Mouse (Mus musculus) testis, adult 2 months (tissue): ENCODE data around the gene Alpk1. TPM values are rescaled to one million over a fixed set of nuclear protein-coding genes. Genes with fewer than 3 reads are reported as not detected.
A peak's percentile ranks its signal among the peaks of the same experiment; 100 is the strongest.

ENCODE experiments used
- H3K27ac ChIP-seq: fragments of 200-500 bp; 2 replicates; pipeline ENCODE4 v1.5.1; 2012; ENCODE audit warnings: low read depth, low read length; ENCODE audit not compliant: control insufficient read depth, insufficient read depth
- H3K27me3 ChIP-seq: fragments of 200-500 bp; 2 replicates; pipeline ENCODE4 v1.6.1; 2012; ENCODE audit warnings: mild to moderate bottlenecking, low read length, moderate library complexity; ENCODE audit not compliant: control insufficient read depth, insufficient read depth
- H3K36me3 ChIP-seq: fragments of 200-500 bp; 2 replicates; pipeline ENCODE4 v1.6.1; 2012; ENCODE audit warnings: mild to moderate bottlenecking, low read length; ENCODE audit not compliant: control insufficient read depth, insufficient read depth
- H3K4me1 ChIP-seq: fragments of 200-500 bp; 2 replicates; pipeline ENCODE4 v1.6.1; 2012; ENCODE audit warnings: low read length; ENCODE audit not compliant: control insufficient read depth, insufficient read depth
- H3K4me3 ChIP-seq: fragments of 200-500 bp; 2 replicates; pipeline ENCODE4 v1.5.1; 2012; ENCODE audit warnings: low read depth, mild to moderate bottlenecking, low read length, moderate library complexity, mixed read lengths; ENCODE audit not compliant: control insufficient read depth
- CTCF ChIP-seq: fragments of 200-500 bp; IDR thresholded peaks from 2 replicates; pipeline ENCODE4 v1.5.1; 2012; ENCODE audit warnings: low read depth, mild to moderate bottlenecking, inconsistent platforms, low read length, moderate library complexity; ENCODE audit not compliant: control insufficient read depth, insufficient read depth, insufficient replicate concordance
- POLR2A ChIP-seq: fragments of 200-500 bp; IDR thresholded peaks from 2 replicates; pipeline ENCODE4 v1.6.1; 2012; ENCODE audit warnings: low read depth, mild to moderate bottlenecking, inconsistent platforms, low read length, moderate library complexity; ENCODE audit not compliant: control insufficient read depth
- polyA plus RNA-seq: library from polyadenylated mRNA; depleted of rRNA; stranded (reverse); fragments of >200 nt; gene quantifications from 2 replicates; pipeline ENCODE4 v1.2.3, GENCODE M21; 2012

Gene Alpk1
- polyA plus RNA-seq, 1 experiment, result 3.0 TPM

- peaks cover 3% of the 10 kb centered on the region; the same call in 1 of the 2 replicates for H3K27me3 ChIP-seq
Measured at GRCm38 (mm10) chr3:127691230-127691629, 89.1 kb downstream of the Alpk1 start.

GRCm38 (mm10) chr3:127679703-127680102, 100.6 kb downstream of the Alpk1 start:
- no peaks in the 10 kb centered on the region for H3K27me3 ChIP-seq
- H3K4me1 ChIP-seq, result peaks cover 6% of the 10 kb centered on the region
- TF ChIP-seq POLR2A (no peak), CTCF (no peak)
- no peaks in the 10 kb centered on the region for H3K36me3 ChIP-seq
- no peak overlapping the region for H3K27ac ChIP-seq
- H3K4me3 ChIP-seq, result peak overlapping the region; percentile 74

More at GRCm38 (mm10) chr3:127691230-127691629, 89.1 kb downstream of the Alpk1 start:
- Histone ChIP-seq H3K36me3 (no peaks in the 10 kb centered on the region), H3K27ac (no peak overlapping the region), H3K4me3 (no peak overlapping the region), H3K4me1 (no peaks in the 10 kb centered on the region; the same call in 1 of the 2 replicates)
- TF ChIP-seq CTCF, result no peak
- TF ChIP-seq POLR2A, result no peak

- H3K4me1 ChIP-seq, result no peaks in the 10 kb centered on the region
- no peak overlapping the region for H3K4me3 ChIP-seq
- H3K27ac ChIP-seq, result no peak overlapping the region; the same call in 1 of the 2 replicates
- no peaks in the 10 kb centered on the region for H3K36me3 ChIP-seq
- TF ChIP-seq POLR2A (no peak), CTCF (no peak)
- no peaks in the 10 kb centered on the region for H3K27me3 ChIP-seq
Measured at GRCm38 (mm10) chr3:127661646-127662531, 118.4 kb downstream of the Alpk1 start.

- Histone ChIP-seq H3K4me1 (no peaks in the 10 kb centered on the region), H3K27me3 (no peaks in the 10 kb centered on the region), H3K4me3 (no peak overlapping the region), H3K36me3 (no peaks in the 10 kb centered on the region), H3K27ac (no peak overlapping the region)
- TF ChIP-seq CTCF (no peak), POLR2A (no peak)
Measured at GRCm38 (mm10) chr3:127660712-127661111, 119.6 kb downstream of the Alpk1 start.

- Histone ChIP-seq H3K27ac (no peak overlapping the region), H3K36me3 (no peaks in the 10 kb centered on the region), H3K27me3 (no peaks in the 10 kb centered on the region), H3K4me1 (no peaks in the 10 kb centered on the region), H3K4me3 (no peak overlapping the region)
- no peak for TF ChIP-seq CTCF
- TF ChIP-seq POLR2A, result no peak
Measured at GRCm38 (mm10) chr3:127651742-127652653, 128.3 kb downstream of the Alpk1 start.

- Histone ChIP-seq H3K4me1 (no peaks in the 10 kb centered on the region; the same call in 1 of the 2 replicates), H3K27me3 (no peaks in the 10 kb centered on the region), H3K27ac (no peak overlapping the region), H3K36me3 (no peaks in the 10 kb centered on the region), H3K4me3 (no peak overlapping the region)
- TF ChIP-seq CTCF, result no peak
- no peak for TF ChIP-seq POLR2A
Measured at GRCm38 (mm10) chr3:127646156-127646825, 134.0 kb downstream of the Alpk1 start.
